Mouse (Mus musculus): ENCODE data around the gene Ric3. TPM values are rescaled to one million over a fixed set of nuclear protein-coding genes. Genes with fewer than 3 reads are reported as not detected.

Ric3 gene
- polyA plus RNA-seq, 2 experiments: 0.31 to 0.62 TPM

GRCm38 (mm10) chr7:109050831-109051230 lies 32.3 kb downstream of the Ric3 start:
- no peaks in the 10 kb centered on the region for H3K36me3 ChIP-seq (replicated peaks; ENCODE audit: control insufficient read depth, insufficient read depth, low read depth)
- 65% methylated on average over 1 of the region's 1 CpGs for WGBS (ENCODE audit: insufficient replicate concordance)
- H3K27me3 ChIP-seq (ENCODE audit: control insufficient read depth, insufficient read depth, low read length): no peaks in the 10 kb centered on the region
- no peak for TF ChIP-seq CTCF (IDR thresholded peaks at IDR 0.05; ENCODE audit: low read depth)
- TF ChIP-seq EP300 (IDR thresholded peaks at IDR 0.05; ENCODE audit: low read depth): no peak
- no peak overlapping the region for H3K4me3 ChIP-seq (ENCODE audit: insufficient read depth in 1 of 2, low read depth in 2 of 2, low read length in 2 of 2)
- H3K4me1 ChIP-seq (replicated peaks; ENCODE audit: control insufficient read depth in 2 of 2, insufficient read depth in 2 of 2, low read length in 1 of 2): no peaks in the 10 kb centered on the region
- H3K9me3 ChIP-seq (ENCODE audit: control insufficient read depth, low read length): no peaks in the 10 kb centered on the region
- DNase-seq (ENCODE audit: low read depth in 3 of 3, low spot score in 3 of 3) (no peak), ATAC-seq (ENCODE audit: insufficient read depth) (no peak)
- H3K9ac ChIP-seq (replicated peaks): no peak overlapping the region
- no peak overlapping the region for H3K27ac ChIP-seq
- no peak overlapping the region for H3K4me2 ChIP-seq (ENCODE audit: low read depth)

GRCm38 (mm10) chr7:109045876-109046275 lies 37.3 kb downstream of the Ric3 start:
- Histone ChIP-seq H3K9ac (replicated peaks) (no peak overlapping the region), H3K4me2 (ENCODE audit: low read depth) (no peak overlapping the region), H3K27ac (no peak overlapping the region), H3K4me1 (replicated peaks; ENCODE audit: control insufficient read depth in 2 of 2, insufficient read depth in 2 of 2, low read length in 1 of 2) (no peaks in the 10 kb centered on the region), H3K4me3 (ENCODE audit: insufficient read depth in 1 of 2, low read depth in 2 of 2, low read length in 2 of 2) (no peak overlapping the region), H3K9me3 (ENCODE audit: control insufficient read depth, low read length) (no peaks in the 10 kb centered on the region), H3K36me3 (replicated peaks; ENCODE audit: control insufficient read depth, insufficient read depth, low read depth) (no peaks in the 10 kb centered on the region), H3K27me3 (ENCODE audit: control insufficient read depth, insufficient read depth, low read length) (no peaks in the 10 kb centered on the region)
- DNase-seq (ENCODE audit: low read depth in 3 of 3, low spot score in 3 of 3) (no peak), ATAC-seq (ENCODE audit: insufficient read depth) (no peak)
- WGBS (ENCODE audit: insufficient replicate concordance): 59% methylated on average over 2 of the region's 2 CpGs
- TF ChIP-seq CTCF (IDR thresholded peaks at IDR 0.05; ENCODE audit: low read depth) (no peak), EP300 (IDR thresholded peaks at IDR 0.05; ENCODE audit: low read depth) (no peak)

DNA sequence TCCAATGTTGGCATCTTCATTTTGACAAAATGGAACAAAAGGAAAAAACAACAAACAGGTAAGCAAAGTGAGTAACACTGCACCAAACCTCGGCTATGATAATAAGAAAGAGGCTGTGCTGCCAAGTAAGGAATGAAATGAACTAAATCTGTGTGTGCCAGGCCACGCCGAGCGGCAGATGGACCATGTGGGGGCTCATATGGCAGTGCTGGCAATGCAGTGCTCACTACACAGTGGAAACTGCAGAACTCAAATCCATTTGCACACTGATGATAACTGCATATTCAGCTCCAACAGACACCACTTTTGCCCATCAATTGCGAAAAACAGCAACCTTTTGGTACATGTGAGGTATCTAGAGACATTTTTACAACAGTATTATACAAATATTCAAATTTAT lies 43.7 kb downstream of the Ric3 start:
- Histone ChIP-seq H3K4me1 (replicated peaks; ENCODE audit: control insufficient read depth in 2 of 2, insufficient read depth in 2 of 2, low read length in 1 of 2) (no peaks in the 10 kb centered on the region), H3K4me2 (ENCODE audit: low read depth) (no peak overlapping the region), H3K4me3 (ENCODE audit: insufficient read depth in 1 of 2, low read depth in 2 of 2, low read length in 2 of 2) (no peak overlapping the region), H3K27ac (no peak overlapping the region), H3K9ac (replicated peaks) (no peak overlapping the region), H3K27me3 (ENCODE audit: control insufficient read depth, insufficient read depth, low read length) (no peaks in the 10 kb centered on the region), H3K9me3 (ENCODE audit: control insufficient read depth, low read length) (no peaks in the 10 kb centered on the region), H3K36me3 (replicated peaks; ENCODE audit: control insufficient read depth, insufficient read depth, low read depth) (no peaks in the 10 kb centered on the region)
- ATAC-seq (ENCODE audit: insufficient read depth) (no peak), DNase-seq (ENCODE audit: low read depth in 3 of 3, low spot score in 3 of 3) (no peak)
- TF ChIP-seq EP300 (IDR thresholded peaks at IDR 0.05; ENCODE audit: low read depth): no peak
- TF ChIP-seq CTCF (IDR thresholded peaks at IDR 0.05; ENCODE audit: low read depth): no peak
- 68% methylated on average over 5 of the region's 5 CpGs for WGBS (ENCODE audit: insufficient replicate concordance)

DNA sequence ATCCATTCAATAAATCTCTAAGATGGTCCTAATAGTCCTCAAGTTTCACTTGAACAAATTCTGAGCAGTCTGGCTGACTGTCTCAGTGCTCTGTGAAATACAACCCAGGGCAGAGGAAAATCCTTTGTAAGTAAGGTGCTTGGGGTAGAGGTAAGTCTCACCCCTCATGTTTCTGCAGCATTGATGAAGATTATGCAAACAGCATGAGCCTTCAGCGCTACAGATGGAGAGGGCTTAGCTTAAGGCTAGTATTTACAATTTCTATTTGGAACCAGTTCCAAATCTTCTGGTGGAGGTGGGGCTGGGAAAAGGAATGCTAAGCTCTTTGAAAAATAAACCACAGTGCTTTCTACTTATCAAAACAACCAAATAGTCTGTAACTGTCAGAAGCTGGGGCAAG lies 44.1 kb downstream of the Ric3 start:
- ATAC-seq (ENCODE audit: insufficient read depth) (no peak), DNase-seq (ENCODE audit: low read depth in 3 of 3, low spot score in 3 of 3) (no peak)
- H3K4me1 ChIP-seq (replicated peaks; ENCODE audit: control insufficient read depth in 2 of 2, insufficient read depth in 2 of 2, low read length in 1 of 2): no peaks in the 10 kb centered on the region
- no peaks in the 10 kb centered on the region for H3K27me3 ChIP-seq (ENCODE audit: control insufficient read depth, insufficient read depth, low read length)
- H3K9ac ChIP-seq (replicated peaks): no peak overlapping the region
- H3K36me3 ChIP-seq (replicated peaks; ENCODE audit: control insufficient read depth, insufficient read depth, low read depth): no peaks in the 10 kb centered on the region
- WGBS (ENCODE audit: insufficient replicate concordance): 47% methylated on average over 1 of the region's 1 CpGs
- no peaks in the 10 kb centered on the region for H3K9me3 ChIP-seq (ENCODE audit: control insufficient read depth, low read length)
- H3K4me3 ChIP-seq (ENCODE audit: insufficient read depth in 1 of 2, low read depth in 2 of 2, low read length in 2 of 2): no peak overlapping the region
- no peak overlapping the region for H3K27ac ChIP-seq
- TF ChIP-seq EP300 (IDR thresholded peaks at IDR 0.05; ENCODE audit: low read depth): no peak
- no peak for TF ChIP-seq CTCF (IDR thresholded peaks at IDR 0.05; ENCODE audit: low read depth)
- no peak overlapping the region for H3K4me2 ChIP-seq (ENCODE audit: low read depth)

GRCm38 (mm10) chr7:109038121-109038735 lies 44.9 kb downstream of the Ric3 start:
- Histone ChIP-seq H3K9me3 (ENCODE audit: control insufficient read depth, low read length) (no peaks in the 10 kb centered on the region), H3K4me3 (ENCODE audit: insufficient read depth in 1 of 2, low read depth in 2 of 2, low read length in 2 of 2) (no peak overlapping the region), H3K4me1 (replicated peaks; ENCODE audit: control insufficient read depth in 2 of 2, insufficient read depth in 2 of 2, low read length in 1 of 2) (no peaks in the 10 kb centered on the region), H3K4me2 (ENCODE audit: low read depth) (no peak overlapping the region), H3K9ac (replicated peaks) (no peak overlapping the region), H3K27ac (no peak overlapping the region), H3K27me3 (ENCODE audit: control insufficient read depth, insufficient read depth, low read length) (no peaks in the 10 kb centered on the region), H3K36me3 (replicated peaks; ENCODE audit: control insufficient read depth, insufficient read depth, low read depth) (no peaks in the 10 kb centered on the region)
- WGBS (ENCODE audit: insufficient replicate concordance): 63% methylated on average over 8 of the region's 8 CpGs
- no peak for DNase-seq (ENCODE audit: low read depth in 3 of 3, low spot score in 3 of 3)
- ATAC-seq (ENCODE audit: insufficient read depth): no peak
- TF ChIP-seq CTCF (IDR thresholded peaks at IDR 0.05; ENCODE audit: low read depth) (no peak), EP300 (IDR thresholded peaks at IDR 0.05; ENCODE audit: low read depth) (no peak)

All from liver, embryonic 14.5 days (tissue).